28 mouse cellular contexts compared by ENCODE assay signal in genomic region chr11:46740886-46741285, GRCm38 (mm10). TPM values are rescaled to one million over a fixed set of nuclear protein-coding genes. Genes with fewer than 3 reads are reported as not detected.
"Had no signal": no experiment of that assay in that cellular context is flagged by ENCODE, and none has a peak within 500 bp of the region (broad histone marks: within the 10 kb centered on the region; RNA-seq: fewer than 3 reads in every experiment).

No protein-coding gene starts in this region.

- H3K4me2 ChIP-seq: liver, embryonic 15.5 days; lung, embryonic 15.5 days; midbrain, embryonic 12.5 days; neural tube, embryonic 13.5 days; neural tube, embryonic 15.5 days; stomach, embryonic 15.5 days had no signal

- H3K27ac ChIP-seq: liver, embryonic 15.5 days; lung, embryonic 15.5 days; macrophage; midbrain, embryonic 10.5 days; midbrain, embryonic 12.5 days; neural tube, embryonic 13.5 days; neural tube, embryonic 15.5 days; stomach, embryonic 15.5 days; stomach, postnatal 0 days had no signal

- H3K9me3 ChIP-seq: liver, embryonic 15.5 days; lung, embryonic 15.5 days; megakaryocyte, embryonic 14.5 days; midbrain, embryonic 10.5 days; midbrain, embryonic 12.5 days; neural tube, embryonic 13.5 days; neural tube, embryonic 15.5 days; stomach, embryonic 15.5 days had no signal

- DNase-seq: liver, postnatal 0 days; lung, adult 2 months; lung, postnatal 14 days; lung, postnatal 36 days; midbrain, embryonic 14.5 days; retina, postnatal 1 day; right cerebral cortex, adult 18-20 months; right cerebral cortex, postnatal 25 days; right cerebral cortex, postnatal 4 days; spleen, adult 18-20 months; thymus, adult 2 months; thymus, postnatal 25 days; thymus, postnatal 4 days had no signal

- H3K9ac ChIP-seq: liver, embryonic 15.5 days; liver, postnatal 0 days; lung, embryonic 15.5 days; midbrain, embryonic 12.5 days; neural tube, embryonic 13.5 days; neural tube, embryonic 15.5 days; stomach, embryonic 15.5 days had no signal

- H3K36me3 ChIP-seq: liver, embryonic 15.5 days; lung, embryonic 15.5 days; midbrain, embryonic 10.5 days; midbrain, embryonic 12.5 days; neural tube, embryonic 13.5 days; neural tube, embryonic 15.5 days; stomach, embryonic 15.5 days had no signal

- H3K4me1 ChIP-seq: liver, embryonic 15.5 days; lung, embryonic 15.5 days; megakaryocyte, embryonic 14.5 days; midbrain, embryonic 10.5 days; midbrain, embryonic 12.5 days; neural tube, embryonic 13.5 days; neural tube, embryonic 15.5 days; stomach, embryonic 15.5 days had no signal

- H3K27me3 ChIP-seq: liver, embryonic 15.5 days; lung, embryonic 15.5 days; megakaryocyte, embryonic 14.5 days; midbrain, embryonic 12.5 days; neural tube, embryonic 13.5 days; neural tube, embryonic 15.5 days; stomach, embryonic 15.5 days had no signal

- ATAC-seq: liver, postnatal 0 days; lung, postnatal 0 days; midbrain, embryonic 16.5 days had no signal

- H3K4me3 ChIP-seq: liver, embryonic 15.5 days; lung, embryonic 15.5 days; megakaryocyte, embryonic 14.5 days; midbrain, embryonic 10.5 days; midbrain, embryonic 12.5 days; myocyte; neural tube, embryonic 13.5 days; neural tube, embryonic 15.5 days; stomach, embryonic 15.5 days had no signal

RNA-seq across cellular contexts. Expression of gene Havcr1, which starts 6.0 kb away (rescaled TPM):
- polyA plus RNA-seq: liver, embryonic 15.5 days; liver, postnatal 0 days; midbrain, embryonic 12.5 days; midbrain, embryonic 14.5 days; midbrain, embryonic 16.5 days; myocyte; neural tube, embryonic 11.5 days; neural tube, embryonic 13.5 days; stomach, embryonic 15.5 days; stomach, postnatal 0 days had no signal

RNA-seq across cellular contexts. Expression of gene Timd2, which starts 34.0 kb away (rescaled TPM):
- polyA plus RNA-seq: lung, adult 2 months; lung, embryonic 15.5 days; macrophage; midbrain, embryonic 12.5 days; midbrain, embryonic 16.5 days; myocyte; neural tube, embryonic 11.5 days; neural tube, embryonic 15.5 days; stomach, postnatal 0 days; urinary bladder, adult 2 months had no signal
